Mouse (Mus musculus) olfactory bulb, adult 2 months (tissue): ENCODE results near the gene Spata31d1b.

Experiments
- CTCF ChIP-seq: fragments of 200-500 bp; IDR thresholded peaks from 2 replicates; pipeline ENCODE4 v1.5.1; 2012; ENCODE audit warnings: low read depth, mild to moderate bottlenecking, low read length, moderate library complexity; ENCODE audit not compliant: insufficient read depth
- POLR2A ChIP-seq: fragments of 200-500 bp; IDR thresholded peaks from 2 replicates; pipeline ENCODE4 v1.6.1; 2012; ENCODE audit warnings: mild to moderate bottlenecking, low read depth, low read length, moderate library complexity; ENCODE audit not compliant: insufficient read depth

DNA sequence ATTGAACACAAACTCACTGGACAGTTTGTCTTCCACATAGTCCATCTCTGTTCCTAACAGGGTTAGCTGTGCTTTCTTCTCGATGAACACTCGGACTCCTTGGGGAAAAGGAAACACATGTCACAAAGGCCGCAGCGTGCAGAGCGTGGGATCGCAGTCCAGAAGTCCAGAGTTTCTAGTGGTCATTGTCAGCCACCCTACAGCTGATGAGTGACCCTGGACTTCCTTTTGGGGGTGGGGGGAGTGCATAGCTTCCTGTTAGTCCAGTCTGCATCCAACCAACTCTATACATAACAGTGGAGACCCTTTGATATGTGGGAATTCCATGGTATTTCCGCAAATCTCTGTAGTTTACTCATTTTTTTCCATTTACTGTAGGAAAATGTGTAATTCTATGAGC, 44.8 kb downstream of the Spata31d1b start:
- no peak for TF ChIP-seq CTCF
- TF ChIP-seq POLR2A, result no peak
